Comparison of ENCODE assay signal across 14 mouse cellular contexts in genomic region chr15:102358834-102359233, GRCm38 (mm10). TPM values are rescaled to one million over a fixed set of nuclear protein-coding genes. Genes with fewer than 3 reads are reported as not detected.
DNase-seq lines count a peak whose midpoint lies in the region; ATAC-seq and TF ChIP-seq lines count a peak whose summit lies in the region.
"Had no signal": no experiment of that assay in that cellular context is flagged by ENCODE, and none has a peak within 500 bp of the region (broad histone marks: within the 10 kb centered on the region; RNA-seq: fewer than 3 reads in every experiment).

No protein-coding gene starts in this region.

- H3K9me3 ChIP-seq in hindbrain, embryonic 12.5 days (replicated peaks): no peaks in the 10 kb centered on the region
- H3K9me3 ChIP-seq in hindbrain, embryonic 14.5 days (ENCODE audit: control insufficient read depth, low read length): no peaks in the 10 kb centered on the region
- H3K9me3 ChIP-seq in E14TG2a.4 (ENCODE audit: low read length): no peaks in the 10 kb centered on the region
- H3K9me3 ChIP-seq in limb, embryonic 11.5 days (ENCODE audit: control insufficient read depth, low read length): no peaks in the 10 kb centered on the region

- no peaks in the 10 kb centered on the region for H3K36me3 ChIP-seq in hindbrain, embryonic 12.5 days
- H3K36me3 ChIP-seq in hindbrain, embryonic 14.5 days (replicated peaks; ENCODE audit: control insufficient read depth, insufficient read depth): no peaks in the 10 kb centered on the region
- H3K36me3 ChIP-seq in E14TG2a.4 (ENCODE audit: insufficient read depth, low read length): no peaks in the 10 kb centered on the region
- H3K36me3 ChIP-seq in limb, embryonic 11.5 days (ENCODE audit: control insufficient read depth, insufficient read depth, low read length): no peaks in the 10 kb centered on the region

- no peak for DNase-seq in hindbrain, embryonic 14.5 days (ENCODE audit: low spot score)
- DNase-seq in 3134 (ENCODE audit: extremely low read depth, insufficient read length, low spot score): peak; percentile 65
- DNase-seq in limb, embryonic 11.5 days (ENCODE audit: low spot score): no peak
- DNase-seq in right cerebral cortex, adult 18-20 months: no peak
- DNase-seq: cerebellum, adult 2 months; gastrocnemius, postnatal 14 days; right cerebral cortex, postnatal 4 days had no signal

- peaks cover 46% of the 10 kb centered on the region for H3K4me1 ChIP-seq in hindbrain, embryonic 12.5 days
- peaks cover 21% of the 10 kb centered on the region for H3K4me1 ChIP-seq in hindbrain, embryonic 14.5 days (replicated peaks; ENCODE audit: control insufficient read depth, insufficient read depth, low read length)
- H3K4me1 ChIP-seq in E14TG2a.4 (replicated peaks; ENCODE audit: low read depth, low read length): peaks cover 45% of the 10 kb centered on the region
- peaks cover 39% of the 10 kb centered on the region for H3K4me1 ChIP-seq in limb, embryonic 11.5 days (ENCODE audit: control insufficient read depth, insufficient read depth, low read length)

- H3K27me3 ChIP-seq in hindbrain, embryonic 12.5 days: peaks cover 59% of the 10 kb centered on the region
- peaks cover 42% of the 10 kb centered on the region for H3K27me3 ChIP-seq in hindbrain, embryonic 14.5 days (ENCODE audit: control insufficient read depth, insufficient read depth, low read length)
- peaks cover 84% of the 10 kb centered on the region for H3K27me3 ChIP-seq in E14TG2a.4 (ENCODE audit: insufficient read depth, low read length)
- H3K27me3 ChIP-seq in limb, embryonic 11.5 days (ENCODE audit: control insufficient read depth, insufficient read depth, low read length): no peaks in the 10 kb centered on the region; the same call in 1 of the 2 replicates

- no peak for TF ChIP-seq CTCF in E14TG2a.4 (conservative IDR thresholded peaks at IDR 0.05; ENCODE audit: low read length)

- H3K27ac ChIP-seq in hindbrain, embryonic 12.5 days: no peak overlapping the region
- no peak overlapping the region for H3K27ac ChIP-seq in hindbrain, embryonic 14.5 days
- no peak overlapping the region for H3K27ac ChIP-seq in limb, embryonic 11.5 days (replicated peaks; ENCODE audit: low read depth, low read length)
- H3K27ac ChIP-seq: macrophage had no signal

- ATAC-seq in hindbrain, embryonic 12.5 days (ENCODE audit: low FRiP score): no peak
- no peak for ATAC-seq in hindbrain, embryonic 14.5 days (ENCODE audit: low FRiP score)
- ATAC-seq in limb, embryonic 11.5 days (ENCODE audit: insufficient number of reproducible peaks, low FRiP score, low TSS enrichment, low read depth): no peak
- ATAC-seq in CD4-positive, CD25-positive, alpha-beta regulatory T cell, adult 4 months: no peak
- ATAC-seq: forebrain, embryonic 14.5 days; intestine, embryonic 16.5 days had no signal

- 20% methylated on average over 5 of the region's 5 CpGs for WGBS in hindbrain, embryonic 12.5 days
- WGBS in hindbrain, embryonic 14.5 days: 20% methylated on average over 5 of the region's 5 CpGs
- WGBS in limb, embryonic 11.5 days: 35% methylated on average over 5 of the region's 5 CpGs

- 0 out of 2 replicates have a peak overlapping the region, but pooled peaks have one; percentile 23 for H3K9ac ChIP-seq in hindbrain, embryonic 12.5 days
- H3K9ac ChIP-seq in hindbrain, embryonic 14.5 days: no peak overlapping the region
- H3K9ac ChIP-seq in limb, embryonic 11.5 days (ENCODE audit: low read length): 0 out of 2 replicates have a peak overlapping the region, but pooled peaks have one; percentile 18

- H3K4me3 ChIP-seq in hindbrain, embryonic 12.5 days: no peak overlapping the region
- H3K4me3 ChIP-seq in hindbrain, embryonic 14.5 days (replicated peaks; ENCODE audit: low read length): no peak overlapping the region
- peak overlapping the region; percentile 78 for H3K4me3 ChIP-seq in E14TG2a.4 (replicated peaks; ENCODE audit: low read length)
- H3K4me3 ChIP-seq in limb, embryonic 11.5 days (ENCODE audit: low read depth, low read length): no peak overlapping the region

- no peak overlapping the region for H3K4me2 ChIP-seq in hindbrain, embryonic 12.5 days (replicated peaks)
- no peak overlapping the region for H3K4me2 ChIP-seq in hindbrain, embryonic 14.5 days (replicated peaks)
- H3K4me2 ChIP-seq in limb, embryonic 11.5 days (ENCODE audit: low read depth, severe bottlenecking): no peak overlapping the region

RNA-seq across cellular contexts. Expression of gene Sp7, which starts 8.1 kb away (rescaled TPM):
- polyA plus RNA-seq in hindbrain, embryonic 12.5 days (2016; fragmentation: Nextera tagmentation; extraction: Ambion mirVana): 1.9 and 2.1 TPM in 2 replicates
- polyA plus RNA-seq in hindbrain, embryonic 14.5 days (2014; fragmentation: Nextera tagmentation; extraction: Ambion mirVana): 0.64 and 0.82 TPM in 2 replicates
- 1.7 and 2.3 TPM in 2 replicates for polyA plus RNA-seq in limb, embryonic 11.5 days (2014; fragmentation: Nextera tagmentation; extraction: Ambion mirVana)
- polyA plus RNA-seq in CD4-positive, CD25-positive, alpha-beta regulatory T cell, adult 4 months (2017; shearing (Covaris generic)): not detected
- polyA plus RNA-seq: liver, adult 2 months; macrophage had no signal

RNA-seq across cellular contexts. Expression of gene Aaas, which starts 8.3 kb away (rescaled TPM):
- 54.6 and 60.9 TPM in 2 replicates for polyA plus RNA-seq in hindbrain, embryonic 12.5 days (2016; fragmentation: Nextera tagmentation; extraction: Ambion mirVana)
- 30.7 and 33.8 TPM in 2 replicates for polyA plus RNA-seq in hindbrain, embryonic 14.5 days (2014; fragmentation: Nextera tagmentation; extraction: Ambion mirVana)
- 115 and 116 TPM in 2 replicates for polyA plus RNA-seq in limb, embryonic 11.5 days (2014; fragmentation: Nextera tagmentation; extraction: Ambion mirVana)
- 10 to 100 TPM; 41.7 to 63.7 TPM for polyA plus RNA-seq in CD4-positive, CD25-positive, alpha-beta regulatory T cell, adult 4 months (2017; shearing (Covaris generic))

RNA-seq across cellular contexts. Expression of gene Myg1, which starts 27.3 kb away (rescaled TPM):
- polyA plus RNA-seq in hindbrain, embryonic 12.5 days (2016; fragmentation: Nextera tagmentation; extraction: Ambion mirVana): 78.4 and 90.8 TPM in 2 replicates
- polyA plus RNA-seq in hindbrain, embryonic 14.5 days (2014; fragmentation: Nextera tagmentation; extraction: Ambion mirVana): 77.4 and 78.4 TPM in 2 replicates
- 122 and 133 TPM in 2 replicates for polyA plus RNA-seq in limb, embryonic 11.5 days (2014; fragmentation: Nextera tagmentation; extraction: Ambion mirVana)
- polyA plus RNA-seq in CD4-positive, CD25-positive, alpha-beta regulatory T cell, adult 4 months (2017; shearing (Covaris generic)): 100 to 1,000 TPM; 119 to 124 TPM

RNA-seq across cellular contexts. Expression of gene Pfdn5, which starts 32.9 kb away (rescaled TPM):
- 331 and 402 TPM in 2 replicates for polyA plus RNA-seq in hindbrain, embryonic 12.5 days (2016; fragmentation: Nextera tagmentation; extraction: Ambion mirVana)
- 518 and 626 TPM in 2 replicates for polyA plus RNA-seq in hindbrain, embryonic 14.5 days (2014; fragmentation: Nextera tagmentation; extraction: Ambion mirVana)
- 463 and 490 TPM in 2 replicates for polyA plus RNA-seq in limb, embryonic 11.5 days (2014; fragmentation: Nextera tagmentation; extraction: Ambion mirVana)
- polyA plus RNA-seq in CD4-positive, CD25-positive, alpha-beta regulatory T cell, adult 4 months (2017; shearing (Covaris generic)): 1,000 to 10,000 TPM; 1,296 to 1,302 TPM

RNA-seq across cellular contexts. Expression of gene Sp1, which starts 47.1 kb away (rescaled TPM):
- polyA plus RNA-seq in hindbrain, embryonic 12.5 days (2016; fragmentation: Nextera tagmentation; extraction: Ambion mirVana): 9.1 and 9.3 TPM in 2 replicates
- 5.3 and 6.2 TPM in 2 replicates for polyA plus RNA-seq in hindbrain, embryonic 14.5 days (2014; fragmentation: Nextera tagmentation; extraction: Ambion mirVana)
- polyA plus RNA-seq in limb, embryonic 11.5 days (2014; fragmentation: Nextera tagmentation; extraction: Ambion mirVana): 11.8 and 13.3 TPM in 2 replicates
- polyA plus RNA-seq in CD4-positive, CD25-positive, alpha-beta regulatory T cell, adult 4 months (2017; shearing (Covaris generic)): 10 to 100 TPM; 19.0 to 22.2 TPM
